Mouse (Mus musculus) fibroblast of lung, adult 2 months (primary cell): ENCODE measurements at regions not wholly inside any gene's neighbourhood (a gene's known extent, or its start where the extent isn't known, plus 50 kb on each side); places are given as distances from the start of the nearest gene placed in this dataset.
"Not testable (repeated sequence)": the region's sequence is repeated elsewhere in the genome, so short reads cannot be mapped to it uniquely, and the experiment has no call there.

Source experiments
- DNase-seq: peaks from one replicate; pipeline ENCODE4 v3.0.0-alpha.2; 2011; ENCODE audit warnings: low read depth

GRCm38 (mm10) chr7:60492028-60492995, 352.3 kb upstream of the Snrpn start:
- DNase-seq, result not testable (repeated sequence)

GRCm38 (mm10) chr7:60487839-60488454, 347.9 kb upstream of the Snrpn start:
- not testable (repeated sequence) for DNase-seq

GRCm38 (mm10) chr7:60450074-60450603, 310.1 kb upstream of the Snrpn start:
- DNase-seq, result not testable (repeated sequence)

- not testable (repeated sequence) for DNase-seq
These were observed 309.4 kb upstream of the Snrpn start for GRCm38 (mm10) chr7:60449239-60450073.

- no peak for DNase-seq
These were observed 298.8 kb upstream of the Snrpn start for GRCm38 (mm10) chr7:60438781-60439180.

GRCm38 (mm10) chr7:60391011-60391863, 251.2 kb upstream of the Snrpn start:
- DNase-seq, result peak; percentile 1

GRCm38 (mm10) chr7:60386957-60387356, 246.9 kb upstream of the Snrpn start:
- not testable (repeated sequence) for DNase-seq

- DNase-seq, result not testable (repeated sequence)
These were observed 234.0 kb upstream of the Snrpn start for GRCm38 (mm10) chr7:60374001-60374400.

GRCm38 (mm10) chr7:60352206-60352605, 212.2 kb upstream of the Snrpn start:
- not testable (repeated sequence) for DNase-seq
